ENCODE assay signal across 27 mouse cellular contexts in genomic region chr11:95647791-95648190, GRCm38 (mm10). TPM values are rescaled to one million over a fixed set of nuclear protein-coding genes. Genes with fewer than 3 reads are reported as not detected.
DNase-seq lines count a peak whose midpoint lies in the region; ATAC-seq and TF ChIP-seq lines count a peak whose summit lies in the region.
"Had no signal": no experiment of that assay in that cellular context is flagged by ENCODE, and none has a peak within 500 bp of the region (broad histone marks: within the 10 kb centered on the region; RNA-seq: fewer than 3 reads in every experiment).

No protein-coding gene starts in this region.

- no peaks in the 10 kb centered on the region for H3K36me3 ChIP-seq in forebrain, embryonic 10.5 days (replicated peaks)
- no peaks in the 10 kb centered on the region for H3K36me3 ChIP-seq in forebrain, embryonic 11.5 days (ENCODE audit: control insufficient read depth, insufficient read depth, low read length)
- H3K36me3 ChIP-seq in kidney, embryonic 15.5 days, result no peaks in the 10 kb centered on the region
- no peaks in the 10 kb centered on the region for H3K36me3 ChIP-seq in ES-Bruce4 (ENCODE audit: control insufficient read depth, insufficient read depth, low read length, poor library complexity, severe bottlenecking)
- H3K36me3 ChIP-seq in embryonic facial prominence, embryonic 14.5 days (ENCODE audit: control insufficient read depth, insufficient read depth, low read length), result no peaks in the 10 kb centered on the region
- H3K36me3 ChIP-seq: forebrain, embryonic 15.5 days; intestine, embryonic 15.5 days; liver, embryonic 15.5 days; stomach, embryonic 15.5 days had no signal

- H3K4me3 ChIP-seq in forebrain, embryonic 10.5 days, result no peak overlapping the region
- no peak overlapping the region for H3K4me3 ChIP-seq in forebrain, embryonic 11.5 days (ENCODE audit: low read depth, low read length)
- H3K4me3 ChIP-seq in kidney, embryonic 15.5 days (replicated peaks), result no peak overlapping the region
- H3K4me3 ChIP-seq in ES-Bruce4 (ENCODE audit: low read depth, low read length), result no peak overlapping the region
- no peak overlapping the region for H3K4me3 ChIP-seq in embryonic facial prominence, embryonic 14.5 days (ENCODE audit: low read depth, low read length)
- H3K4me3 ChIP-seq: forebrain, embryonic 15.5 days; intestine, embryonic 15.5 days; liver, embryonic 15.5 days; stomach, embryonic 15.5 days had no signal

- H3K27ac ChIP-seq in forebrain, embryonic 10.5 days, result peak overlapping the region; percentile 22; the same call in 1 of the 2 replicates
- H3K27ac ChIP-seq in forebrain, embryonic 11.5 days (ENCODE audit: low read depth, low read length), result no peak overlapping the region
- H3K27ac ChIP-seq in kidney, embryonic 15.5 days, result peak overlapping the region; percentile 41; the same call in 1 of the 2 replicates
- H3K27ac ChIP-seq in ES-Bruce4 (ENCODE audit: insufficient read depth, low read length), result no peak overlapping the region
- no peak overlapping the region for H3K27ac ChIP-seq in embryonic facial prominence, embryonic 14.5 days (replicated peaks; ENCODE audit: low read depth, low read length)
- H3K27ac ChIP-seq: forebrain, embryonic 15.5 days; hindbrain, postnatal 0 days; intestine, embryonic 15.5 days; liver, embryonic 15.5 days; stomach, embryonic 15.5 days had no signal

- TF ChIP-seq EP300 in ES-Bruce4 (IDR thresholded peaks at IDR 0.05; ENCODE audit: insufficient read depth, low read depth, low read length), result 0 out of 2 replicates have a peak, but pooled peaks have one; percentile 8

- peaks cover 89% of the 10 kb centered on the region for H3K27me3 ChIP-seq in forebrain, embryonic 10.5 days (ENCODE audit: poor library complexity, severe bottlenecking)
- peaks cover 12% of the 10 kb centered on the region for H3K27me3 ChIP-seq in forebrain, embryonic 11.5 days (ENCODE audit: control insufficient read depth, insufficient read depth, low read length)
- H3K27me3 ChIP-seq in kidney, embryonic 15.5 days, result peaks cover 52% of the 10 kb centered on the region
- no peaks in the 10 kb centered on the region for H3K27me3 ChIP-seq in ES-Bruce4 (ENCODE audit: control insufficient read depth, insufficient read depth, low read length, poor library complexity, severe bottlenecking)
- peaks cover 15% of the 10 kb centered on the region for H3K27me3 ChIP-seq in embryonic facial prominence, embryonic 14.5 days (replicated peaks; ENCODE audit: control insufficient read depth, insufficient read depth, low read length)

- ATAC-seq in forebrain, embryonic 11.5 days (replicated peaks; ENCODE audit: low FRiP score), result no peak
- no peak for ATAC-seq in kidney, embryonic 15.5 days (replicated peaks; ENCODE audit: low FRiP score)
- no peak for ATAC-seq in embryonic facial prominence, embryonic 14.5 days (ENCODE audit: low read depth)
- ATAC-seq: forebrain, embryonic 15.5 days; hindbrain, postnatal 0 days; intestine, embryonic 15.5 days; midbrain, embryonic 16.5 days had no signal

- DNase-seq in forebrain, embryonic 10.5 days (ENCODE audit: extremely low spot score, low spot score), result no peak
- no peak for DNase-seq in forebrain, embryonic 11.5 days (ENCODE audit: low spot score)
- no peak for DNase-seq in kidney, postnatal 25 days
- DNase-seq in embryonic facial prominence, embryonic 14.5 days (ENCODE audit: low spot score), result peak; percentile 19
- no peak for DNase-seq in adrenal gland, postnatal 25 days
- DNase-seq: adrenal gland, postnatal 10 days; cerebellum, adult 11 months; cerebellum, adult 9-10 months; cerebellum, postnatal 36 days; gastrocnemius, postnatal 25 days; heart, adult 11 months; heart, postnatal 4 days; kidney, postnatal 4 days; left cerebral cortex, postnatal 4 days; liver; lung, embryonic 14.5 days; lung, postnatal 14 days; right cerebral cortex, postnatal 25 days had no signal

- H3K9me3 ChIP-seq in forebrain, embryonic 10.5 days, result no peaks in the 10 kb centered on the region
- H3K9me3 ChIP-seq in forebrain, embryonic 11.5 days (ENCODE audit: control insufficient read depth, low read length), result no peaks in the 10 kb centered on the region
- no peaks in the 10 kb centered on the region for H3K9me3 ChIP-seq in kidney, embryonic 15.5 days (replicated peaks)
- no peaks in the 10 kb centered on the region for H3K9me3 ChIP-seq in ES-Bruce4 (replicated peaks; ENCODE audit: control insufficient read depth, insufficient read depth, low read length, poor library complexity, severe bottlenecking)
- H3K9me3 ChIP-seq in embryonic facial prominence, embryonic 14.5 days (ENCODE audit: control insufficient read depth, low read length), result no peaks in the 10 kb centered on the region
- H3K9me3 ChIP-seq: forebrain, embryonic 15.5 days; intestine, embryonic 15.5 days; liver, embryonic 15.5 days; stomach, embryonic 15.5 days had no signal

- TF ChIP-seq POLR2A in ES-Bruce4 (IDR thresholded peaks at IDR 0.05; ENCODE audit: insufficient read depth, low read length), result no peak

- no peak overlapping the region for H3K4me2 ChIP-seq in forebrain, embryonic 11.5 days (ENCODE audit: low read depth, low read length, severe bottlenecking)
- H3K4me2 ChIP-seq in kidney, embryonic 15.5 days, result no peak overlapping the region
- no peak overlapping the region for H3K4me2 ChIP-seq in embryonic facial prominence, embryonic 14.5 days (ENCODE audit: low read depth, low read length)
- H3K4me2 ChIP-seq: forebrain, embryonic 15.5 days; heart, embryonic 11.5 days; intestine, embryonic 15.5 days; liver, embryonic 15.5 days; lung, embryonic 14.5 days; stomach, embryonic 15.5 days had no signal

- H3K9ac ChIP-seq in forebrain, embryonic 11.5 days (ENCODE audit: low read length), result no peak overlapping the region
- H3K9ac ChIP-seq in kidney, embryonic 15.5 days, result no peak overlapping the region
- no peak overlapping the region for H3K9ac ChIP-seq in ES-Bruce4 (ENCODE audit: low read depth, poor library complexity, severe bottlenecking)
- H3K9ac ChIP-seq in embryonic facial prominence, embryonic 14.5 days (ENCODE audit: low read depth, low read length), result no peak overlapping the region
- H3K9ac ChIP-seq: forebrain, embryonic 15.5 days; intestine, embryonic 15.5 days; liver, embryonic 15.5 days; lung, embryonic 14.5 days; stomach, embryonic 15.5 days had no signal

- no peak for TF ChIP-seq CTCF in ES-Bruce4 (IDR thresholded peaks at IDR 0.05; ENCODE audit: low read depth, low read length)

- H3K4me1 ChIP-seq in forebrain, embryonic 10.5 days, result peaks cover 69% of the 10 kb centered on the region
- H3K4me1 ChIP-seq in forebrain, embryonic 11.5 days (replicated peaks; ENCODE audit: control insufficient read depth, insufficient read depth, low read length), result peaks cover 19% of the 10 kb centered on the region
- peaks cover 60% of the 10 kb centered on the region for H3K4me1 ChIP-seq in kidney, embryonic 15.5 days
- H3K4me1 ChIP-seq in ES-Bruce4 (ENCODE audit: control insufficient read depth, insufficient read depth, low read length), result peaks cover 5% of the 10 kb centered on the region
- peaks cover 26% of the 10 kb centered on the region for H3K4me1 ChIP-seq in embryonic facial prominence, embryonic 14.5 days (ENCODE audit: control insufficient read depth, insufficient read depth, low read length)

- WGBS in forebrain, embryonic 10.5 days, result 53% methylated on average over 3 of the region's 3 CpGs
- WGBS in forebrain, embryonic 11.5 days, result 53% methylated on average over 3 of the region's 3 CpGs
- 20% methylated on average over 3 of the region's 3 CpGs for WGBS in kidney, embryonic 15.5 days
- WGBS in embryonic facial prominence, embryonic 14.5 days, result 22% methylated on average over 3 of the region's 3 CpGs

RNA-seq across cellular contexts. Expression of gene Phb, which starts 19.0 kb away (rescaled TPM):
- 273 and 276 TPM in 2 replicates for polyA plus RNA-seq in forebrain, embryonic 10.5 days (2016; fragmentation: Nextera tagmentation; extraction: Ambion mirVana)
- polyA plus RNA-seq in forebrain, embryonic 11.5 days (2014; fragmentation: Nextera tagmentation; extraction: Ambion mirVana), result 198 and 205 TPM in 2 replicates
- polyA plus RNA-seq in kidney, embryonic 15.5 days (2015; fragmentation: Nextera tagmentation; extraction: Ambion mirVana), result 270 and 290 TPM in 2 replicates
- 255 and 274 TPM in 2 replicates for polyA plus RNA-seq in ES-Bruce4 (2011; ENCODE audit: insufficient read depth, insufficient read length, low read depth, missing spikeins)
- 238 and 240 TPM in 2 replicates for polyA plus RNA-seq in embryonic facial prominence, embryonic 14.5 days (2014; fragmentation: Nextera tagmentation; extraction: Ambion mirVana)
- 225 and 315 TPM in 2 replicates for total RNA-seq in adrenal gland, postnatal 25 days (2021)

Comparison
In these comparisons a context has a peak if more than half of its experiments do, and no peak if none do; other contexts are left out.
1. H3K27ac ChIP-seq: peak in forebrain, embryonic 10.5 days (single experiment) and kidney, embryonic 15.5 days (single experiment); none in forebrain, embryonic 11.5 days (single experiment), ES-Bruce4 (single experiment) and embryonic facial prominence, embryonic 14.5 days (single experiment).